18 mouse cellular contexts compared by ENCODE assay signal in the genomic region with DNA sequence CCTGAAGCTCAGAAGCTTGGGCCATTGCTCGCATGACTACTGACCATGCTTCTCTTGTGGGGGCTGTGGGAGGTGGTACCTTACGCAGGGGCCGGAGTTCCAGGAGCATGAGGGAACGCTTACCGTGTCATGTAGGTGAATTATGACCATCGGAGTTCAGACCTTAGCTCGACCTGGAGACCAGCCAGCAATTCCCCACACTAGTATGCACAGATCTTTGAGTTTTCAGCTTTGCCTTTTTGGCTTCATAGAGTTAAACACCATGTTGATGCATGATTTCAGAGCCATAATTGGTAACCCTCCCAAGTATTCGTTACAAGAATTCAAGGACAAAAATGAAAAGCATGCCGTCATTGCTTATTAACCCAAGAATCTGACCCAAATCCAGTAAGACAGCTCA. TPM values are rescaled to one million over a fixed set of nuclear protein-coding genes. Genes with fewer than 3 reads are reported as not detected.
DNase-seq lines count a peak whose midpoint lies in the region; ATAC-seq and TF ChIP-seq lines count a peak whose summit lies in the region.
"Had no signal": no experiment of that assay in that cellular context is flagged by ENCODE, and none has a peak within 500 bp of the region (broad histone marks: within the 10 kb centered on the region; RNA-seq: fewer than 3 reads in every experiment).

No protein-coding gene starts in this region.

- ATAC-seq in limb, embryonic 13.5 days (ENCODE audit: low FRiP score, low read depth) = no peak
- no peak for ATAC-seq in stomach, postnatal 0 days (ENCODE audit: low FRiP score, low TSS enrichment)
- ATAC-seq: forebrain, embryonic 13.5 days; inflammation-experienced regulatory T-cells, adult 6 months; midbrain, embryonic 13.5 days had no signal

- no peak for TF ChIP-seq CTCF in stomach, postnatal 0 days (IDR thresholded peaks at IDR 0.05; ENCODE audit: low read depth)

- no peak for TF ChIP-seq EP300 in stomach, postnatal 0 days (optimal IDR thresholded peaks at IDR 0.05)

- H3K27ac ChIP-seq in limb, embryonic 13.5 days = no peak overlapping the region
- H3K27ac ChIP-seq in limb, embryonic 10.5 days = no peak overlapping the region
- no peak overlapping the region for H3K27ac ChIP-seq in stomach, postnatal 0 days (replicated peaks)
- H3K27ac ChIP-seq: forebrain, embryonic 13.5 days; hindbrain, embryonic 12.5 days; liver, embryonic 13.5 days; midbrain, embryonic 13.5 days; stomach, embryonic 15.5 days had no signal

- peak overlapping the region; percentile 36; the same call in 1 of the 2 replicates for H3K4me2 ChIP-seq in limb, embryonic 13.5 days (replicated peaks)
- H3K4me2 ChIP-seq in stomach, postnatal 0 days (replicated peaks; ENCODE audit: low read depth) = 0 out of 2 replicates have a peak overlapping the region, but pooled peaks have one; percentile 5
- H3K4me2 ChIP-seq: forebrain, embryonic 13.5 days; hindbrain, embryonic 12.5 days; liver, embryonic 13.5 days; midbrain, embryonic 13.5 days; stomach, embryonic 15.5 days had no signal

- no peak overlapping the region for H3K9ac ChIP-seq in limb, embryonic 13.5 days
- no peak overlapping the region for H3K9ac ChIP-seq in stomach, postnatal 0 days (ENCODE audit: low read length)
- H3K9ac ChIP-seq: forebrain, embryonic 13.5 days; hindbrain, embryonic 12.5 days; liver, embryonic 13.5 days; midbrain, embryonic 13.5 days; stomach, embryonic 15.5 days had no signal

- no peak overlapping the region for H3K4me3 ChIP-seq in limb, embryonic 13.5 days
- no peak overlapping the region for H3K4me3 ChIP-seq in limb, embryonic 10.5 days
- no peak overlapping the region for H3K4me3 ChIP-seq in stomach, postnatal 0 days (ENCODE audit: low read depth, low read length)
- H3K4me3 ChIP-seq: forebrain, embryonic 13.5 days; hindbrain, embryonic 12.5 days; liver, embryonic 13.5 days; midbrain, embryonic 13.5 days; stomach, embryonic 15.5 days had no signal

- WGBS in limb, embryonic 13.5 days = 52% methylated on average over 9 of the region's 9 CpGs
- 66% methylated on average over 9 of the region's 9 CpGs for WGBS in limb, embryonic 10.5 days
- 51% methylated on average over 9 of the region's 9 CpGs for WGBS in stomach, postnatal 0 days

- no peaks in the 10 kb centered on the region for H3K36me3 ChIP-seq in limb, embryonic 13.5 days
- H3K36me3 ChIP-seq in limb, embryonic 10.5 days = no peaks in the 10 kb centered on the region
- no peaks in the 10 kb centered on the region for H3K36me3 ChIP-seq in stomach, postnatal 0 days (ENCODE audit: control insufficient read depth, insufficient read depth, low read length)
- H3K36me3 ChIP-seq: hindbrain, embryonic 12.5 days; liver, embryonic 13.5 days; midbrain, embryonic 13.5 days; stomach, embryonic 15.5 days had no signal

- DNase-seq in adrenal gland, adult 2 months = peak; percentile 43
- no peak for DNase-seq in adrenal gland, adult 8-10 months
- no peak for DNase-seq in limb, embryonic 10.5 days (ENCODE audit: low spot score)
- DNase-seq in kidney, adult 9 months = peak; percentile 20
- no peak for DNase-seq in stomach, postnatal 0 days (ENCODE audit: low spot score)
- DNase-seq in spleen, postnatal 10 days (ENCODE audit: low spot score in 2 of 2) = no peak
- no peak for DNase-seq in MN1 (ENCODE audit: low spot score)
- DNase-seq: cerebellum, adult 18-20 months; gastrocnemius, postnatal 36 days; layer of hippocampus, postnatal 36 days; liver, embryonic 13.5 days had no signal

- H3K27me3 ChIP-seq in limb, embryonic 13.5 days = no peaks in the 10 kb centered on the region
- H3K27me3 ChIP-seq in limb, embryonic 10.5 days (ENCODE audit: low read depth, poor library complexity, severe bottlenecking) = no peaks in the 10 kb centered on the region
- no peaks in the 10 kb centered on the region for H3K27me3 ChIP-seq in stomach, postnatal 0 days (ENCODE audit: control insufficient read depth, insufficient read depth, low read length)
- H3K27me3 ChIP-seq: CH12.LX; forebrain, embryonic 13.5 days; hindbrain, embryonic 12.5 days; liver, embryonic 13.5 days; midbrain, embryonic 13.5 days; stomach, embryonic 15.5 days had no signal

- H3K4me1 ChIP-seq in limb, embryonic 13.5 days = peaks cover 17% of the 10 kb centered on the region; the same call in 1 of the 2 replicates
- H3K4me1 ChIP-seq in limb, embryonic 10.5 days = peaks cover 9% of the 10 kb centered on the region
- H3K4me1 ChIP-seq in stomach, postnatal 0 days (replicated peaks; ENCODE audit: control insufficient read depth, insufficient read depth) = no peaks in the 10 kb centered on the region

- H3K9me3 ChIP-seq in limb, embryonic 13.5 days = no peaks in the 10 kb centered on the region
- no peaks in the 10 kb centered on the region for H3K9me3 ChIP-seq in limb, embryonic 10.5 days (replicated peaks)
- no peaks in the 10 kb centered on the region for H3K9me3 ChIP-seq in stomach, postnatal 0 days (ENCODE audit: control insufficient read depth, low read length)
- H3K9me3 ChIP-seq: forebrain, embryonic 13.5 days; hindbrain, embryonic 12.5 days; liver, embryonic 13.5 days; midbrain, embryonic 13.5 days; stomach, embryonic 15.5 days had no signal

RNA-seq across cellular contexts. Expression of a gene that starts 2.6 kb away (rescaled TPM):
- total RNA-seq in adrenal gland, adult 2 months (2021) = 10 to 100 TPM; 19.9 to 44.0 TPM
- 5.9 and 10.1 TPM in 2 replicates for polyA plus RNA-seq in adrenal gland, adult 2 months (2012; rRNA removed)
- total RNA-seq in adrenal gland, adult 8-10 months (2022) = 10 to 100 TPM; 18.3 to 49.0 (median 35.0) TPM
- 10.1 and 11.0 TPM in 2 replicates for polyA plus RNA-seq in limb, embryonic 13.5 days (2015; fragmentation: Nextera tagmentation; extraction: Ambion mirVana)
- polyA plus RNA-seq in limb, embryonic 10.5 days (2016; fragmentation: Nextera tagmentation; extraction: Ambion mirVana) = 1.7 and 3.2 TPM in 2 replicates
- 11.4 and 12.7 TPM in 2 replicates for polyA plus RNA-seq in stomach, postnatal 0 days (2015; fragmentation: Nextera tagmentation; extraction: Ambion mirVana)
- total RNA-seq: CH12.LX had no signal
- polyA plus RNA-seq: inflammation-experienced regulatory T-cells, adult 6 months had no signal

Comparison
In these comparisons a context has a peak if more than half of its experiments do, and no peak if none do; other contexts are left out.
1. DNase-seq: peak in adrenal gland, adult 2 months (single experiment) and kidney, adult 9 months (single experiment); none in adrenal gland, adult 8-10 months (single experiment), limb, embryonic 10.5 days (single experiment), stomach, postnatal 0 days (single experiment), spleen, postnatal 10 days (0 of 2) and MN1 (single experiment).